Mouse (Mus musculus): ENCODE measurements around the gene Hsd17b13.

GRCm38 (mm10) chr5:103923755-103924154 is 53.5 kb downstream of the Hsd17b13 start:
- no peak for TF ChIP-seq CTCF (IDR thresholded peaks at IDR 0.05; ENCODE audit: low read depth, low read length)
- no peak for TF ChIP-seq POLR2A (IDR thresholded peaks at IDR 0.05; ENCODE audit: extremely low read depth, insufficient read depth, low read length)

Data from liver, adult 2 months (tissue).